Mouse (Mus musculus) fat pad, adult 2 months (tissue): ENCODE data around the gene Mrpl9.

Experiments
- DNase-seq: peaks from one replicate; pipeline ENCODE4 v3.0.0-alpha.2; 2011; ENCODE audit warnings: low read depth, low spot score; ENCODE audit errors: extremely low read depth

The Mrpl9 gene

GRCm38 (mm10) chr3:94465632-94466430, 22.7 kb downstream of the Mrpl9 start:
- DNase-seq = no peak

- no peak for DNase-seq
Measured at GRCm38 (mm10) chr3:94468931-94469330, 25.8 kb downstream of the Mrpl9 start.

- DNase-seq = no peak
Measured at GRCm38 (mm10) chr3:94472447-94473114, 29.5 kb downstream of the Mrpl9 start.

GRCm38 (mm10) chr3:94473115-94473505, 30.0 kb downstream of the Mrpl9 start:
- DNase-seq = no peak

GRCm38 (mm10) chr3:94473567-94474232, 30.6 kb downstream of the Mrpl9 start:
- no peak for DNase-seq

- DNase-seq = no peak
Measured at GRCm38 (mm10) chr3:94476301-94477035, 33.4 kb downstream of the Mrpl9 start.

GRCm38 (mm10) chr3:94477444-94477843, 34.3 kb downstream of the Mrpl9 start:
- DNase-seq = no peak

- no peak for DNase-seq
Measured at GRCm38 (mm10) chr3:94477981-94478422, 34.9 kb downstream of the Mrpl9 start, which contains the start of gene Celf3. Gene Celf3 (plus strand): TSS chr3:94478295.

GRCm38 (mm10) chr3:94478591-94479169, 35.6 kb downstream of the Mrpl9 start:
- DNase-seq = no peak

GRCm38 (mm10) chr3:94479564-94479963, 36.4 kb downstream of the Mrpl9 start:
- no peak for DNase-seq

- DNase-seq = no peak
Measured at GRCm38 (mm10) chr3:94480291-94480884, 37.3 kb downstream of the Mrpl9 start, which contains the start of gene Riiad1. Gene Riiad1 (minus strand): TSS chr3:94480341.

GRCm38 (mm10) chr3:94481429-94481828, 38.3 kb downstream of the Mrpl9 start:
- no peak for DNase-seq

- DNase-seq = no peak
Measured at GRCm38 (mm10) chr3:94482764-94483385, 39.8 kb downstream of the Mrpl9 start.

GRCm38 (mm10) chr3:94483790-94484439, 40.8 kb downstream of the Mrpl9 start:
- DNase-seq = no peak

GRCm38 (mm10) chr3:94485922-94486321, 42.8 kb downstream of the Mrpl9 start:
- no peak for DNase-seq

- DNase-seq = no peak
Measured at GRCm38 (mm10) chr3:94487581-94487980, 44.5 kb downstream of the Mrpl9 start.

- DNase-seq = no peak
Measured at GRCm38 (mm10) chr3:94497162-94497561, 54.0 kb downstream of the Mrpl9 start.
